Mouse (Mus musculus): ENCODE measurements around the gene Gm10959.
A peak's percentile ranks its signal among the peaks of the same experiment; 100 is the strongest.

Gene Gm10959

DNA sequence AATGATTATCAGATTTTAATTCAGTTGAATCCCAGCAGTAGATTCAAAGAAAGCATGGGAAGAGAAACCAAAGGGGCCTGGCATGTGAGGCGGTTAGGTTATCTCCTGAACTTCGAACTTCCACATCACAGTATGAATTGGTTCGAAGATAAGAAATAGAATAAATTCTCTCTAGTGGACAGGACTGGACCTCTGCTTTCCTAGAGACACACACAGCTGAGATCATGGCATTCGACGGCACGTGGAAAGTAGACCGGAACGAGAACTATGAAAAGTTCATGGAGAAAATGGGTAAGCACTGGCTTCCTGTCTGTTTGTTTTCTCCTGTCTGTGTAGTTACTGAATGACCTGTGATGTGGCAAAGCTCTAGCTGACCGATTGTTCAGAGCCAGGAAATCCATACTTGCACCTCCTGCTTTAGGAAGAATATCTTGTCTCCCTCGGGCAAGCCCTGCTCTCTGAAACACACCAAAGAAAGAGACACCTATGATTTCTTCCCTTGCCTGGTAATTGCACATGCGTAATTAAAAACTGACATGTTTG lies 23.9 kb downstream of the Gm10959 start:
- no peak for DNase-seq (ENCODE audit: extremely low read depth, insufficient read length, low spot score)

DNA sequence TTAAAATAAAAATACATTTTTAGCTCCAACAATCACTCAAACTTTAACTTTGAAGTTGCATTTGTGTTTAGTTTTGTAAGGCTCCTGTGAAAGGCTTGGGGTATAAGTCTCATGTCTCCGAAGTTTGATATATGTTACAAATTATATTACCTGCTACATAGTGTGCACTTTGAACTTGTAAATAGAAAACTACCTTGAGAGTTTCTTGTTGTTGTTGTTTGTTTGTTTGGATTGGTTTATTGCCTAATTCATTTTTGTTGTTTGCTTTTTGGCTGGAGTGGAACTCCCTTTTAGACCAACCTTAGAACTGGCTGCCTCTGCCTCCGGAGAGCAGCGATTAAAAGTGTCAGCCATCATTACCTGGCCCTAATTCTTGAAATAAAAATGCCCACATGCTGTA lies 24.4 kb downstream of the Gm10959 start, which contains the start of gene Fabp2:
Gene Fabp2, plus strand, starts transcription at position 301 of the 400 bp plus-strand sequence.
- no peak for DNase-seq (ENCODE audit: extremely low read depth, insufficient read length, low spot score)

DNA sequence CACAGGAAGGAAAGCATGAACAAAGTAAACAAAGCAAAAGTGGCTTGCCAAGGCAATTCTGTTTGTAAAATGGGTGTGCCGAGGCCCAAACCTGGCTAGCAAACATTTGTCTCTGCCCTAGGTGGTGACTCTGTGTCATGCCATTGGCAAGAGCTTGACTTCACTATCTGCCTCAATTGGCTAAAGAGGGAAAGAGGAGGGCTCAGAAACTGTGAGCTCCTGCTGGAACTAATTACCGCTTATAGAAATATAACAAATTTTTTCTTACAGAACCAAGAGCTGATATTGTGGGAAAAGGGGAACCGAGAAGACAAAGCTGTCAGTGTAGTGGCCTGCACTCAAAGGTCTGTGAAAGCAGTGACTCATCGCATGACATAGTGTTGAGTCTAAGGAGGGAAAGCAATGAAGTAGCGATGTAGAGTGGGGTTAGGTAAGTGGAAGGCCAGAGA lies 30.8 kb downstream of the Gm10959 start:
- DNase-seq (ENCODE audit: extremely low read depth, insufficient read length, low spot score) = peak; percentile 37

DNA sequence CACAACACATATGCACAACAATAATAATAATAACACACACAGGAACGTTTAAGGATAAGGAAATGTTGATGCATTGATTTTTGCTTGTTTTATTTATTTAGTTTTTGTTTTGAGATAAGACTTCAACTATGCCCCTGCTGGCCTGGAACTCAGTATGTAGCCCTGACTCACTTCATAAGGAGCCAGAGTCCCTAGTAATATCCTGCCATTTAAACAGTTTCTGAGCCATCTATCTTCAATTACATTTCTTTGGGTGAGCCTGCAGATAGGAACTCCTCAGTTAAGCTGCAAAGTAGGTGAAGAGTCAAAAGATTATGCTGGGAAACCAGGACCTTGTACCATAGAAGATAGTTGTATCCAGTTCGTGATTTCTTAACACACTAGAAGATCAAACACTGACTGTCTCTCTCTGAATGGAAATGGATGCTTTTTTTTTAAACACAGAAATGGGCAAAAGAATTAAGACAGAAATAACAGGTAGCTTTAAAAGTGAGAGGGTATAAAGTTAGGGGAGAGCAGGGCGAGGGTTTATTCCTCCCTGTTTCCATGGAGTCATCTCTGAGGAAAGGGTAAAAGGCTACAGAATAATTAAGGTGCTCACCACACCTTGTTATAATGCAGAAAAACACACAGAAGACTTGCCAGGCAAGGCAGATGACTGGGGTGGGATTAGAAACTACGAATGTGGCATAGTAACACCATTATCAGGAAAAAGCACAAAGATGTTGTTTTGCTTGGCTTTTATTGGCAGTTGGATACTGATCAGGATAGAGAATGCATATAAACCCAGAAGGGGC lies 31.5 kb downstream of the Gm10959 start:
- DNase-seq (ENCODE audit: extremely low read depth, insufficient read length, low spot score) = no peak

DNA sequence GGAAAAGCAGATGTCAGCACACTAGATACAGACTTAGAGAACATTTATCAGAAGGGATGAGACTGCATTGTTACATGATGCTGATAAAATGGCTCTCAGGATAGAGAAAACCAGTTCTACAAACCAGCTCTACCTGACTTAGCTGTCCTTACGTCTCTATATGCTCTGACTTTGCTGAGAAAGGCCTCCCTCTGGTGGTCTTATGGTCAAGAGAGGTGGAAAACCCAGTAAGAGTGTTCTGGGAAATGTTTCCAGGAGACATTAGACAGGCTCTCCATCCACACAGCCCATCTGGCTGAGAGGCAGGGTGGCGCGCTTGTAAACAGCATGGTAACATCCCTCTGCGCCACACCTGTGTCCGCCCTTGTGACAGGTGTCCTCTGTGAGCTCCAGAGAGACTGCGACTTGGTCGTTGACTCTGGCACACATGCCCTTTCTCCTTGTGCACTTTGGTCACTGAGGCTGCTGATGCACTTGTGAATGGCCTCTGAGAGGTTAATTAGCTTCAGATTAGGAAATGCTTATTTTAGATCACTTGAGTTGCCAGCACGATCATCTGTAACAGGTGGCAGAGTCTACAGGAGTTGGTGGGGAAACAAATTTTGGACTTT lies 40.4 kb downstream of the Gm10959 start:
- no peak for DNase-seq (ENCODE audit: extremely low read depth, insufficient read length, low spot score)

DNA sequence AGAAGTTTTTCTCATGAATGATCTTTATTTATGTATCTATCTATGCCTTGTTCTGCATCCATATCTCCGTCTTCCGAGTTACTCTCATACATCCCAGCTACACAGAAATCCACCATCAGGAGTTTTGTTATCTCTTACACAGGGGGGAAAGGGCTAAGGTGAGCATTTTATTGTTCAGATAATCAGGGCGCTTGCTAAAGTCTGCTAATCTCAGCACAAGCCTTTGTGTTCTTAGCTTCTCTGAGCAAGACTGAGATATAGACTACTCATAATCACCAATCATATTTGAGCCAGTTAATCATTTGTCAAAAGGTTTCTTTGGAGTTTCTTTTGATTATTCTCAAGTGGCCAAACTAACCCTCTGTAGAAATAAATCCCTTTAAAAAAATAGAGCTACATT lies 41.6 kb downstream of the Gm10959 start:
- DNase-seq (ENCODE audit: extremely low read depth, insufficient read length, low spot score) = no peak

DNA sequence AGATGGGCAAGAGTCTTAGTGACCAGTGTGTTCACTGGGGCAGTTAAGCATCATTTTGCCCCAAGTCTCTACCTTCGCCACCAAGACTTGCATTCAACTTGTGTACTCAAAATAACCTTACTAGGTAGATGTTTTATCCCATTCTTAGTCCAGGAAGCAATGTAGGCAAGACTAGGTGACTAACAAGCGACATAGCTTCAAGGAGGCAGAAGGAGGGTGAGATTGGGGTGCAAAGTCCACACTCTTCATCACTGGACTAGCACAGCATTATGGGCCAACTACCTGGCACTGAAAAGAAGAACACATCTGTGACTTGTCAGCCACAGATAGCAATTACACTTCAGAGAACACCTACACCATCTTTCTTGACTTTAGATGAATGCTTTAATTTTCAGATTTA lies 42.3 kb downstream of the Gm10959 start:
- DNase-seq (ENCODE audit: extremely low read depth, insufficient read length, low spot score) = no peak

DNA sequence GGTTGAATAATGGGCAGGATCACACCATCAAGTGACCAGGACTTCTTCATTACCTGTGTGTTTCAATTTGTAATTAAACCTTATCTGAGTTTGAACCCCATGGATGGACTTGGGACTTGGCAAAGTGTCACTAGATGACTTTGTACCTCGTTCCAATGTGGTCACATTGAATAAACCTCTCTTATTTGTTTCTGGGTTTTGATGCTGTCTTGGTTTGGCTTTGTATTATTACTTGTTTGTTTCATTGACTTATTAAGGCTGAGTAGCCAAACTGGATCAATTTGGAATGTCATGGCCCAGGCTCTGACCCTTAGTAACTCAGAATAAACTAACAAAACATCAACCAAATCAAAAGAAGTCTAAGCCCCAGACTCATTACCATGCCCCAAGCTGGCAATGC lies 47.6 kb downstream of the Gm10959 start:
- no peak for DNase-seq (ENCODE audit: extremely low read depth, insufficient read length, low spot score)

DNA sequence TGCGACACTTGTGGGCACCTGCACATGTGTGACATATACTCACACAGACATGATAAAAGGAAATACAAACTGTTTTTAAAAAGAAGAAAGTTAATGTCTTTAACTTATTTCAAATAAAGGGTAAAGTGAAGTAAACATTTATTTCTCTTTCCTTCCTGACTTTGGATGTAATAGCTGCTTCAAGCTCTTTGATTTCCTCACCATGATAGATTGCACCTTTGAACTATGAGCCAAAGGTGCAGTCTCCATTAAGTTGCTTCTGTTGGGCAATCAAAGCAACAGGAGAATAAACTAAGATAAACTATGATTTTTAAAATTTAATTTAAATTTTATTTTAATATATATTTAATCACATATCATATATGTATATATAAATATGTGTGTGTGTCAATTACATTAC lies 50.9 kb downstream of the Gm10959 start:
- no peak for DNase-seq (ENCODE audit: extremely low read depth, insufficient read length, low spot score)

DNA sequence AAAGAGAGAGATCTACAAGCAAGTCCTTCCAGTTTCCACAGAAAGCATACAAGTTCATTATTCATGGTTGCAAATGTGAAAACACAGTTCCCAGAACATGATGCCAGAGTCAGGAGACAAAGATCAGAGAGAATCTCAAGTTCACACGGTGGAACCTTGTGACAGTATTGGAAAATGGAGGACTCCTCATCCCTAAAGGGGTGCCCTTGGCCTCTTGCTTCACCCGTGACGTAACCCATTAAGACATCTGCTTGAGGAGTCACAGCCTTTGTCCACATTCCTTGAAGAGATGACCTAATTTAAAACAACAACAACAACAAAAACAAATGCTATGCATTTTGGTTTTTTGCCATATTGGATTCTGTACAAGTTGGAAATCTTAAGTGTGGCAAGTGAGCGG lies 54.1 kb downstream of the Gm10959 start:
- no peak for DNase-seq (ENCODE audit: extremely low read depth, insufficient read length, low spot score)

Measured in 3134 (cell line).